In genomic region chr13:12047059-12047458, GRCm38 (mm10) we compare ENCODE assay signal across 23 mouse cellular contexts. TPM values are rescaled to one million over a fixed set of nuclear protein-coding genes. Genes with fewer than 3 reads are reported as not detected.
"Had no signal": no experiment of that assay in that cellular context is flagged by ENCODE, and none has a peak within 500 bp of the region (broad histone marks: within the 10 kb centered on the region; RNA-seq: fewer than 3 reads in every experiment).

No protein-coding gene starts in this region.

- ATAC-seq: hindbrain, embryonic 16.5 days; hindbrain, postnatal 0 days; inflammation-experienced regulatory T-cells, adult 6 months; intestine, embryonic 15.5 days; intestine, embryonic 16.5 days; intestine, postnatal 0 days had no signal

- DNase-seq: heart, postnatal 10 days; heart, postnatal 14 days; heart, postnatal 36 days; heart, postnatal 4 days; kidney, adult 11 months; kidney, adult 18-20 months; kidney, adult 2 months; kidney, adult 8-10 months; kidney, adult 9 months; kidney, postnatal 10 days; kidney, postnatal 14 days; kidney, postnatal 25 days; kidney, postnatal 36 days; kidney, postnatal 4 days; layer of hippocampus, adult 9-11 months; layer of hippocampus, postnatal 36 days had no signal

RNA-seq across cellular contexts. Expression of gene Ryr2, which starts 59.7 kb away (rescaled TPM):
- total RNA-seq: hematopoietic stem cell, adult 5-6 weeks had no signal
